Mouse (Mus musculus): ENCODE measurements around the gene Fam32a. TPM values are rescaled to one million over a fixed set of nuclear protein-coding genes. Genes with fewer than 3 reads are reported as not detected.

Gene Fam32a
- total RNA-seq (2014; fragmentation: Nextera tagmentation) (17.1 and 20.7 TPM in 2 replicates), total RNA-seq (2017) (32.7 and 34.8 TPM in 2 replicates), polyA plus RNA-seq (2012) (49.4 and 50.9 TPM in 2 replicates)

- Histone ChIP-seq H3K9me3 (replicated peaks) (no peaks in the 10 kb centered on the region), H3K4me3 (ENCODE audit: low read depth, low read length) (peak within 1 kb of the TSS; percentile 78), H3K4me1 (ENCODE audit: insufficient read depth, low read depth, low read length) (peaks cover 48% of the 10 kb centered on the region), H3K27me3 (ENCODE audit: insufficient read depth, low read length) (peaks cover 5% of the 10 kb centered on the region; the same call in 1 of the 2 replicates), H3K36me3 (replicated peaks) (peaks cover 34% of the 10 kb centered on the region)
- peak; percentile 98 for DNase-seq (ENCODE audit: low spot score)
- peak; percentile 98 for ATAC-seq (ENCODE audit: extremely low read depth, insufficient number of reproducible peaks, low FRiP score, poor library complexity, severe bottlenecking)
- TF ChIP-seq POLR2AphosphoS5 (IDR thresholded peaks at IDR 0.05; ENCODE audit: insufficient replicate concordance, low read depth, low read length) (no peak), TAL1 (conservative IDR thresholded peaks at IDR 0.05; ENCODE audit: low read depth, low read length) (no peak), CTCF (IDR thresholded peaks at IDR 0.05; ENCODE audit: low read depth, low read length) (no peak), GATA1 (IDR thresholded peaks at IDR 0.05; ENCODE audit: borderline replicate concordance, low read length) (no peak), GATA2 (IDR thresholded peaks at IDR 0.05; ENCODE audit: borderline replicate concordance, low read depth, low read length) (no peak)
These were observed at the start of gene Fam32a for GRCm38 (mm10) chr8:72219541-72220363. TSS of gene Fam32a (plus strand) at chr8:72219730.

DNA sequence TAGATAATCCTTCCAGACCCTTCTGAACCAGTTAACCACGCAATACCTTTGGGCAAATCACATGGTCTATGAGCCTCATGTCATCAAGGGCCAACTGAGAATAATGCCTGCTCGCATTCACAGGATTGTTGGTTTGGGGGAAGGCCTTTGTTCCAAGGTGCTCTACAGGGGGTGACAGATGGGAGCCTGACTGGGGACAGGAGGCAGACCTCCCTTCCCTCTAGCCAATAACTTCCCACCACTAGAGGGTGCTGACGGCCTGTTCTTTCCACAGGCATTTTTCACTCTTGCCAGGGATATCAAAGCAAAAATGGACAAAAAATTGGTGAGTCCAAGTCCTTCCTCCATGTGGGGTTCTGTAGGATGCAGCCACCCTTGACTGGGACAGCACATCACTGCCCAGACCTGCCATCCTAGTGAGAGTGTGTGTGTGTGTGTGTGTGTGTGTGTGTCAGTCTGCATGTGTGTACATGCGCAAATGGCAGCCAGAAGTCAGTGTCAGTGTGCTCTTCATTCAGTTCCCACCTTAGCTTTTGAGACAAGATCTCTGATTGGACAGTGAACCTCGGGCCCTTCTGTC is 42.1 kb upstream of the Fam32a start:
- Histone ChIP-seq H3K4me3 (ENCODE audit: low read depth, low read length) (no peak overlapping the region), H3K27me3 (ENCODE audit: insufficient read depth, low read length) (no peaks in the 10 kb centered on the region), H3K9me3 (replicated peaks) (no peaks in the 10 kb centered on the region), H3K36me3 (replicated peaks) (peaks cover 97% of the 10 kb centered on the region), H3K4me1 (ENCODE audit: insufficient read depth, low read depth, low read length) (peaks cover 3% of the 10 kb centered on the region; the same call in 1 of the 2 replicates)
- no peak for DNase-seq (ENCODE audit: low spot score)
- no peak for TF ChIP-seq TAL1 (conservative IDR thresholded peaks at IDR 0.05; ENCODE audit: low read depth, low read length)
- TF ChIP-seq CTCF (IDR thresholded peaks at IDR 0.05; ENCODE audit: low read depth, low read length): peak; percentile 44
- no peak for ATAC-seq (ENCODE audit: extremely low read depth, insufficient number of reproducible peaks, low FRiP score, poor library complexity, severe bottlenecking)

DNA sequence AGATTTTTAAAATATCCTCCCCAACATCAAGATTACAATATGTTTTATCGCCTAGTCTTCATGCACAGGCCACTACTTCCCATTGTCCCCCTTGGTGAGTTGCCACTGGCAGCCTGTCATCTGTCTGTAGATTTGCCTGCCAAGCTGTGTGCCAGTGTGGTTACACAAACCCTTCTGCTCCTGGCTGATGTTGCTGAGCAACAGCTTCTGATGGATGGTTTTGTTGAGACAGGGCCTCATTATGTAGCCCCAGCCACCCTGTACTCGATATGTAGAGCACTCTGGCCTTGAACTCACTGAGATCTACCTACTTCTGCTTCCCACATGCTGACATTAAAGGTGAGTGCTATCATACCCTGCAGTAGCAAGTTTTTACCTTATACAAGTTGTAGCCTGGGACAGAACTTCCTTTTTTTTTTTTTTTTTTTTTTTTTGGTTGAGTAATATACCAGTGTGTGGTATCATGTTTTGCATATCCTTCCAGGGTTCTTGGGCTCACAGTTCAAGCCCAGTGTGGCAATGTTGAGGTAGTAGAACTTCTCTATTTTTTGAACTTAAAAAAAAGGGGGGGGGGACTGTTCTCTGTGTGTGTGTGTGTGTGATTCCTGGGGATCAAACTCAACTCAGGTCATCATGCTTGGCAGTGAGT is 35.9 kb upstream of the Fam32a start:
- peaks cover 9% of the 10 kb centered on the region for H3K4me1 ChIP-seq (ENCODE audit: insufficient read depth, low read depth, low read length)
- no peak for DNase-seq (ENCODE audit: low spot score)
- peaks cover 37% of the 10 kb centered on the region for H3K36me3 ChIP-seq (replicated peaks)
- H3K27me3 ChIP-seq (ENCODE audit: insufficient read depth, low read length): peaks cover 5% of the 10 kb centered on the region; the same call in 1 of the 2 replicates
- no peaks in the 10 kb centered on the region for H3K9me3 ChIP-seq (replicated peaks)
- H3K4me3 ChIP-seq (ENCODE audit: low read depth, low read length): no peak overlapping the region
- TF ChIP-seq CTCF (IDR thresholded peaks at IDR 0.05; ENCODE audit: low read depth, low read length) (no peak), TAL1 (conservative IDR thresholded peaks at IDR 0.05; ENCODE audit: low read depth, low read length) (no peak), GATA2 (IDR thresholded peaks at IDR 0.05; ENCODE audit: borderline replicate concordance, low read depth, low read length) (no peak), GATA1 (IDR thresholded peaks at IDR 0.05; ENCODE audit: borderline replicate concordance, low read length) (no peak), POLR2AphosphoS5 (IDR thresholded peaks at IDR 0.05; ENCODE audit: insufficient replicate concordance, low read depth, low read length) (no peak)
- ATAC-seq (ENCODE audit: extremely low read depth, insufficient number of reproducible peaks, low FRiP score, poor library complexity, severe bottlenecking): no peak

DNA sequence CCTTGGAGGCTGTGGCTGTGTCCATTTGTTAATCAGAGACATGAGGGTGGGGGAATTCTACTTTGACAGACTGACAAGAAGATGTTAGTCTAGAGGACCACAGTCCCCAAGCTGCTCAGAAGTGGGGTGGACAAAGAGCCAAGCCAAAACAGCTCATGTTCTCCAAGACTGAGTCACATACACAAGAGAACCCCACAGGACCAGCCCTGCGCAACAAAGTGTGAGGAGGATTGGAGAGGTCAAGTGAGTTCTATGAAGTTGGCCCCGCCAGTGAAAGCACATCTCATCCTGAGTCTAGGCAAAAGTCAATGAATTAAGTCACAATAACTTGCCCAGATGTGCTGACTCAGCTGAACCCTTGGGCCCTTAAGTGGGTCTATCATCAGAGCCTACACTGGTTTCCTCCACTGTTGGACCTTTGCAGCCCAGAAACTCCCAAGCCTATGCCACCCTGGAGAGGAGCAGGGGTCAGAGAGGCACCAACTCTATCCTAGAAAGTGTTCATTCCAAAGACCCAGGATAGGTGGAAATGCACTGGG is 31.7 kb upstream of the Fam32a start:
- H3K36me3 ChIP-seq (replicated peaks): no peaks in the 10 kb centered on the region
- DNase-seq (ENCODE audit: low spot score): no peak
- no peak for ATAC-seq (ENCODE audit: extremely low read depth, insufficient number of reproducible peaks, low FRiP score, poor library complexity, severe bottlenecking)
- H3K27me3 ChIP-seq (ENCODE audit: insufficient read depth, low read length): peaks cover 10% of the 10 kb centered on the region
- TF ChIP-seq GATA2 (IDR thresholded peaks at IDR 0.05; ENCODE audit: borderline replicate concordance, low read depth, low read length): no peak
- TF ChIP-seq GATA1 (IDR thresholded peaks at IDR 0.05; ENCODE audit: borderline replicate concordance, low read length): no peak
- no peak for TF ChIP-seq CTCF (IDR thresholded peaks at IDR 0.05; ENCODE audit: low read depth, low read length)
- no peak for TF ChIP-seq TAL1 (conservative IDR thresholded peaks at IDR 0.05; ENCODE audit: low read depth, low read length)
- no peak for TF ChIP-seq POLR2AphosphoS5 (IDR thresholded peaks at IDR 0.05; ENCODE audit: insufficient replicate concordance, low read depth, low read length)
- H3K9me3 ChIP-seq (replicated peaks): 0 out of 2 replicates have a peak, but pooled peaks cover 3% of the 10 kb centered on the region
- H3K4me3 ChIP-seq (ENCODE audit: low read depth, low read length): no peak overlapping the region
- peaks cover 21% of the 10 kb centered on the region for H3K4me1 ChIP-seq (ENCODE audit: insufficient read depth, low read depth, low read length)

GRCm38 (mm10) chr8:72189417-72190214 is 29.9 kb upstream of the Fam32a start, which contains the start of gene Hsh2d:
TSS of gene Hsh2d (plus strand) at chr8:72189638.
- DNase-seq (ENCODE audit: low spot score) (no peak), ATAC-seq (ENCODE audit: extremely low read depth, insufficient number of reproducible peaks, low FRiP score, poor library complexity, severe bottlenecking) (no peak)
- Histone ChIP-seq H3K36me3 (replicated peaks) (no peaks in the 10 kb centered on the region), H3K4me3 (ENCODE audit: low read depth, low read length) (peak within 1 kb of the TSS; percentile 48; the same call in 1 of the 2 replicates), H3K4me1 (ENCODE audit: insufficient read depth, low read depth, low read length) (peaks cover 21% of the 10 kb centered on the region), H3K9me3 (replicated peaks) (0 out of 2 replicates have a peak, but pooled peaks cover 3% of the 10 kb centered on the region), H3K27me3 (ENCODE audit: insufficient read depth, low read length) (peaks cover 13% of the 10 kb centered on the region)
- TF ChIP-seq GATA1 (IDR thresholded peaks at IDR 0.05; ENCODE audit: borderline replicate concordance, low read length) (no peak), GATA2 (IDR thresholded peaks at IDR 0.05; ENCODE audit: borderline replicate concordance, low read depth, low read length) (no peak), POLR2AphosphoS5 (IDR thresholded peaks at IDR 0.05; ENCODE audit: insufficient replicate concordance, low read depth, low read length) (no peak), CTCF (IDR thresholded peaks at IDR 0.05; ENCODE audit: low read depth, low read length) (no peak), TAL1 (conservative IDR thresholded peaks at IDR 0.05; ENCODE audit: low read depth, low read length) (no peak)

Data from G1E (cell line).